Mouse (Mus musculus) hindbrain, embryonic 11.5 days (tissue): Measurements from ENCODE around the gene Tgfa. TPM values are rescaled to one million over a fixed set of nuclear protein-coding genes. Genes with fewer than 3 reads are reported as not detected.

Experiments used
- ATAC-seq: fragments of 200-750 bp; cut with Nextera tagmentation; 2 replicates; pipeline ENCODE4 v1.8.0; 2017; ENCODE audit warnings: mild to moderate bottlenecking, moderate TSS enrichment, moderate library complexity; ENCODE audit not compliant: low FRiP score
- DNase-seq: peaks from one replicate; pipeline ENCODE4 v3.0.0-alpha.2; 2015; ENCODE audit warnings: low spot score
- H3K27ac ChIP-seq: fragments of 300-500 bp; sonication (generic); 2 replicates; pipeline ENCODE4 v1.5.1; 2014; ENCODE audit warnings: mild to moderate bottlenecking, low read depth, low read length
- H3K27me3 ChIP-seq: fragments of 300-500 bp; sonication (generic); 2 replicates; pipeline ENCODE4 v1.6.1; 2014; ENCODE audit warnings: mild to moderate bottlenecking, low read length, moderate library complexity, mixed read lengths; ENCODE audit not compliant: control insufficient read depth, insufficient read depth
- H3K36me3 ChIP-seq: fragments of 300-500 bp; sonication (generic); 2 replicates; pipeline ENCODE4 v1.6.1; 2014; ENCODE audit warnings: mild to moderate bottlenecking, low read length, moderate library complexity, mixed read lengths; ENCODE audit not compliant: control insufficient read depth, insufficient read depth
- H3K4me1 ChIP-seq: fragments of 300-500 bp; sonication (generic); replicated peaks from 2 replicates; pipeline ENCODE4 v1.6.1; 2014; ENCODE audit warnings: low read length, mixed read lengths; ENCODE audit not compliant: control insufficient read depth, insufficient read depth
- H3K4me2 ChIP-seq: fragments of 300-500 bp; sonication (generic); replicated peaks from 2 replicates; pipeline ENCODE4 v1.6.1; 2014; ENCODE audit warnings: mild to moderate bottlenecking, low read depth, low read length
- H3K4me3 ChIP-seq: fragments of 300-500 bp; sonication (generic); 2 replicates; pipeline ENCODE4 v1.5.1; 2014; ENCODE audit warnings: low read depth, low read length
- H3K9ac ChIP-seq: fragments of 300-500 bp; sonication (generic); 2 replicates; pipeline ENCODE4 v1.6.1; 2014; ENCODE audit warnings: low read depth, low read length
- H3K9me3 ChIP-seq: fragments of 300-500 bp; sonication (generic); 2 replicates; pipeline ENCODE4 v1.6.1; 2016; ENCODE audit warnings: low read length; ENCODE audit not compliant: control insufficient read depth
- WGBS: fragments of 180-500 bp; shearing (Covaris S2); extraction: QIAGEN DNeasy Blood & Tissue Kit; methylation state at CpG from one replicate; pipeline ENCODE4 v1.1.7; 2014; 5-methylcytosine and 5-hydroxymethylcytosine counted together
- polyA plus RNA-seq: library from polyadenylated mRNA; unstranded; fragments of >200 nt; fragmentation: Nextera tagmentation; extraction: Ambion mirVana; gene quantifications from 2 replicates; pipeline ENCODE4 v1.2.1, GENCODE M21; 2014

Tgfa gene
- polyA plus RNA-seq, 1 experiment from 2014 or later = 2.5 TPM

DNA sequence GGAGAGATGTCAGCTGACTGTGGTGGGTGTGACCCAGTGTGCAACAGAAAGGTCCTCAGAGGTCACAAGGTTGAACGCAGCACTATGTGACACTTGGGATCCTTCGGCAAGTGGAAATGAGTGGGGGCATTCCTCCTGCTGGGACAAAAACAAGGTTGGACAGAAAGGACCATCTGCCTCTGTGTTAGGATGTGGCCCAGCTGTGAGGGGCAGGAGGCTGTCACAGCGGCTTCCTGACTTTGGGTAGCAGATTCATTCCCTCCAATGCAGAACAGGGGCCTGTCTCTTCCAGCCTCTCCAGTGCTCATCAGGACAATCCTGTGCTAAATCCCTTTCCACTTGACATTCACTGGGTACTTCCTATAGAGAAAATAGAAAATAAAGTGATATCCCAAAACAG, 34.1 kb upstream of the Tgfa start:
- Histone ChIP-seq H3K4me2 (no peak overlapping the region), H3K4me3 (no peak overlapping the region), H3K4me1 (no peaks in the 10 kb centered on the region), H3K9ac (no peak overlapping the region), H3K9me3 (no peaks in the 10 kb centered on the region), H3K36me3 (no peaks in the 10 kb centered on the region), H3K27ac (no peak overlapping the region), H3K27me3 (no peaks in the 10 kb centered on the region)
- DNase-seq (no peak), ATAC-seq (no peak)
- WGBS = 41% methylated on average over 3 of the region's 3 CpGs

- WGBS = 70% methylated on average over 7 of the region's 7 CpGs
- no peak overlapping the region for H3K4me2 ChIP-seq
Observed at GRCm38 (mm10) chr6:86161586-86161985, 33.4 kb upstream of the Tgfa start.

GRCm38 (mm10) chr6:86164028-86164427, 31.0 kb upstream of the Tgfa start:
- ATAC-seq (no peak), DNase-seq (no peak)
- 46% methylated on average over 3 of the region's 3 CpGs for WGBS
- Histone ChIP-seq H3K4me1 (no peaks in the 10 kb centered on the region), H3K9me3 (no peaks in the 10 kb centered on the region), H3K4me2 (no peak overlapping the region), H3K27ac (no peak overlapping the region), H3K36me3 (no peaks in the 10 kb centered on the region), H3K4me3 (no peak overlapping the region), H3K9ac (no peak overlapping the region), H3K27me3 (no peaks in the 10 kb centered on the region)

More at GRCm38 (mm10) chr6:86161586-86161985, 33.4 kb upstream of the Tgfa start:
- H3K27me3 ChIP-seq = no peaks in the 10 kb centered on the region
- no peak overlapping the region for H3K4me3 ChIP-seq
- no peaks in the 10 kb centered on the region for H3K36me3 ChIP-seq
- H3K9me3 ChIP-seq = no peaks in the 10 kb centered on the region
- no peaks in the 10 kb centered on the region for H3K4me1 ChIP-seq
- H3K27ac ChIP-seq = no peak overlapping the region
- no peak for DNase-seq
- no peak overlapping the region for H3K9ac ChIP-seq
- no peak for ATAC-seq

- no peaks in the 10 kb centered on the region for H3K9me3 ChIP-seq
- WGBS = 88% methylated on average over 9 of the region's 9 CpGs
- H3K36me3 ChIP-seq = no peaks in the 10 kb centered on the region
- ATAC-seq (no peak), DNase-seq (no peak)
- H3K27ac ChIP-seq = no peak overlapping the region
- H3K9ac ChIP-seq = no peak overlapping the region
- no peaks in the 10 kb centered on the region for H3K4me1 ChIP-seq
- no peak overlapping the region for H3K4me3 ChIP-seq
- H3K4me2 ChIP-seq = no peak overlapping the region
- H3K27me3 ChIP-seq = no peaks in the 10 kb centered on the region
Observed at GRCm38 (mm10) chr6:86166426-86166825, 28.6 kb upstream of the Tgfa start.

- Histone ChIP-seq H3K9me3 (no peaks in the 10 kb centered on the region), H3K4me2 (no peak overlapping the region)
- 79% methylated on average over 5 of the region's 5 CpGs for WGBS
Observed at GRCm38 (mm10) chr6:86167851-86168250, 27.2 kb upstream of the Tgfa start.

GRCm38 (mm10) chr6:86169166-86169565, 25.9 kb upstream of the Tgfa start:
- H3K9ac ChIP-seq = no peak overlapping the region
- no peak for ATAC-seq

More at GRCm38 (mm10) chr6:86167851-86168250, 27.2 kb upstream of the Tgfa start:
- no peak overlapping the region for H3K9ac ChIP-seq
- H3K36me3 ChIP-seq = no peaks in the 10 kb centered on the region
- DNase-seq = no peak
- H3K27ac ChIP-seq = no peak overlapping the region
- no peaks in the 10 kb centered on the region for H3K4me1 ChIP-seq
- no peak overlapping the region for H3K4me3 ChIP-seq
- no peaks in the 10 kb centered on the region for H3K27me3 ChIP-seq
- ATAC-seq = no peak

DNA sequence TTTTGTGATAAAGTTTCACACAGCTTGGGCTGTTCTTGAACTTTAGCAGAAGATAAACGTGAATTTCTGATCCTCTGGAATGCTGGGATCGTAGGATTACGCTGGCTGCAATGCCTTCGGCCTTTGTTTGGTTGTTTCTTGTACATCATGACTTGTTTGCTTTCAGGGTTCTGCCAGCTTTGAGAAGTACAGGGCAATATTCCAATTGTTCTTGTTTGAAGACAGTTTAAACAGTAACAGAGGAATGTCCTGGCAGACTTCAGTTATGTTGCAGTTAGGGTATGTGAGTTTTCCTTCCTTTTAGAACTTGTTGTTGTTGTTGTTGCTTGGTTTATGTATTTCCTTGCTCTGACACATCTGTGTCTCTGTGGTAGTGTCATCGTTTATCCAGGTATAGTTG, 18.8 kb upstream of the Tgfa start:
- 75% methylated on average over 5 of the region's 5 CpGs for WGBS
- no peaks in the 10 kb centered on the region for H3K4me1 ChIP-seq
- DNase-seq (no peak), ATAC-seq (no peak)
- H3K9ac ChIP-seq = no peak overlapping the region
- no peak overlapping the region for H3K27ac ChIP-seq
- no peak overlapping the region for H3K4me3 ChIP-seq
- no peak overlapping the region for H3K4me2 ChIP-seq
- no peaks in the 10 kb centered on the region for H3K36me3 ChIP-seq
- H3K27me3 ChIP-seq = no peaks in the 10 kb centered on the region
- no peaks in the 10 kb centered on the region for H3K9me3 ChIP-seq

More at GRCm38 (mm10) chr6:86169166-86169565, 25.9 kb upstream of the Tgfa start:
- Histone ChIP-seq H3K4me3 (no peak overlapping the region), H3K4me1 (no peaks in the 10 kb centered on the region), H3K9me3 (no peaks in the 10 kb centered on the region), H3K27me3 (no peaks in the 10 kb centered on the region), H3K4me2 (no peak overlapping the region), H3K27ac (no peak overlapping the region), H3K36me3 (no peaks in the 10 kb centered on the region)
- DNase-seq = no peak
- WGBS = 58% methylated on average over 3 of the region's 4 CpGs

DNA sequence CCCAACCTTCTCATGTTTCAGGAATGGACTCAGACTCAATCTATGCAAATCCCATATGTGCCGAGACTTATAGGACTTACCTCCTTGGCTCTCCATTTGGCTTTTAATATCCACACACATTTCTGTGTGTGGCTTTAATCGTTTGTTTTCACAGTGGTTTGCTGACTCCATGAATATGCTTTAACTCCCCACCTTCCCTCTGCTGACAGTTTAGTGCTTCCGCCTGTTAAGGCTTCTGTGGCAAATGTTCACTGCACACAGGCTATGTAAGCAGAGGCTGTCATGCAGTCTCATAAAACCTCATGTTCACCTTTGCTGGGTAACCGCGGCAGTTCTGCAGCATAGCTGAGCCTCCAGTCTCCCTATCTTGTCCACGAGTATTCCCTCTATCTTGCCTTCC, 18.3 kb upstream of the Tgfa start:
- 80% methylated on average over 6 of the region's 6 CpGs for WGBS
- no peak overlapping the region for H3K9ac ChIP-seq
- DNase-seq = no peak
- H3K4me2 ChIP-seq = no peak overlapping the region
- H3K4me3 ChIP-seq = no peak overlapping the region
- no peak overlapping the region for H3K27ac ChIP-seq
- no peak for ATAC-seq
- no peaks in the 10 kb centered on the region for H3K27me3 ChIP-seq
- no peaks in the 10 kb centered on the region for H3K36me3 ChIP-seq
- no peaks in the 10 kb centered on the region for H3K4me1 ChIP-seq
- no peaks in the 10 kb centered on the region for H3K9me3 ChIP-seq

- Histone ChIP-seq H3K4me2 (no peak overlapping the region), H3K4me1 (no peaks in the 10 kb centered on the region), H3K27me3 (no peaks in the 10 kb centered on the region), H3K9me3 (no peaks in the 10 kb centered on the region), H3K4me3 (no peak overlapping the region), H3K36me3 (no peaks in the 10 kb centered on the region), H3K27ac (no peak overlapping the region), H3K9ac (no peak overlapping the region)
- ATAC-seq (no peak), DNase-seq (no peak)
- WGBS = 96% methylated on average over 9 of the region's 9 CpGs
Observed at GRCm38 (mm10) chr6:86177331-86177982, 17.6 kb upstream of the Tgfa start.
